8 mouse cellular contexts compared by ENCODE assay signal in genomic region chr19:10604534-10604933, GRCm38 (mm10). TPM values are rescaled to one million over a fixed set of nuclear protein-coding genes. Genes with fewer than 3 reads are reported as not detected.
DNase-seq lines count a peak whose midpoint lies in the region; ATAC-seq and TF ChIP-seq lines count a peak whose summit lies in the region.

No protein-coding gene starts in this region.

- DNase-seq in cerebellum, adult 11 months, result peak; percentile 7
- no peak for DNase-seq in cerebellum, postnatal 10 days
- no peak for DNase-seq in spleen, adult 2 months (ENCODE audit: low read depth in 1 of 2, low spot score in 2 of 2)
- DNase-seq in spleen, postnatal 4 days (ENCODE audit: low spot score in 2 of 2), result no peak
- DNase-seq in ovary, postnatal 36 days (ENCODE audit: low spot score), result no peak
- DNase-seq in spleen, adult 12 weeks (ENCODE audit: low spot score), result no peak

- no peak for TF ChIP-seq CTCF in spleen, adult 2 months (IDR thresholded peaks at IDR 0.05; ENCODE audit: extremely low read depth, insufficient read depth, insufficient read length, insufficient replicate concordance)

- peaks cover 5% of the 10 kb centered on the region; the same call in 1 of the 2 replicates for H3K4me1 ChIP-seq in spleen, adult 2 months (ENCODE audit: control insufficient read depth, insufficient read depth, insufficient read length)
- peaks cover 28% of the 10 kb centered on the region for H3K4me1 ChIP-seq in limb, embryonic 12.5 days (replicated peaks)
- H3K4me1 ChIP-seq in stomach, embryonic 14.5 days (ENCODE audit: control insufficient read depth, insufficient read depth, low read length), result peaks cover 27% of the 10 kb centered on the region

- no peaks in the 10 kb centered on the region for H3K27me3 ChIP-seq in spleen, adult 2 months (ENCODE audit: control insufficient read depth, insufficient read depth, low read length)
- H3K27me3 ChIP-seq in limb, embryonic 12.5 days, result no peaks in the 10 kb centered on the region
- no peaks in the 10 kb centered on the region for H3K27me3 ChIP-seq in stomach, embryonic 14.5 days (ENCODE audit: control insufficient read depth, insufficient read depth, low read length)

- no peaks in the 10 kb centered on the region for H3K9me3 ChIP-seq in limb, embryonic 12.5 days
- no peaks in the 10 kb centered on the region for H3K9me3 ChIP-seq in stomach, embryonic 14.5 days (ENCODE audit: control insufficient read depth, low read depth, low read length)

- H3K4me3 ChIP-seq in spleen, adult 2 months (ENCODE audit: extremely low read depth, insufficient read depth, insufficient read length), result no peak overlapping the region
- peak overlapping the region; percentile 93 for H3K4me3 ChIP-seq in limb, embryonic 12.5 days (replicated peaks)
- peak overlapping the region; percentile 98; the same call in 1 of the 2 replicates for H3K4me3 ChIP-seq in stomach, embryonic 14.5 days (ENCODE audit: low read depth, low read length)

- 58% methylated on average over 3 of the region's 3 CpGs for WGBS in spleen, adult 2 months
- WGBS in limb, embryonic 12.5 days, result 50% methylated on average over 3 of the region's 3 CpGs
- WGBS in stomach, embryonic 14.5 days, result 39% methylated on average over 3 of the region's 3 CpGs

- ATAC-seq in limb, embryonic 12.5 days (ENCODE audit: insufficient number of reproducible peaks, insufficient read depth, low FRiP score, low TSS enrichment, low read depth), result no peak
- no peak for ATAC-seq in stomach, embryonic 14.5 days (ENCODE audit: insufficient number of reproducible peaks, insufficient read depth, low FRiP score, low read depth)

- peak overlapping the region; percentile 84; the same call in 1 of the 2 replicates for H3K27ac ChIP-seq in spleen, adult 2 months (ENCODE audit: insufficient read depth, low read length)
- peak overlapping the region; percentile 94 for H3K27ac ChIP-seq in limb, embryonic 12.5 days
- peak overlapping the region; percentile 87 for H3K27ac ChIP-seq in stomach, embryonic 14.5 days (ENCODE audit: low read length)

- H3K4me2 ChIP-seq in limb, embryonic 12.5 days, result peak overlapping the region; percentile 84
- peak overlapping the region; percentile 52 for H3K4me2 ChIP-seq in stomach, embryonic 14.5 days (replicated peaks; ENCODE audit: low read depth, low read length)

- H3K9ac ChIP-seq in limb, embryonic 12.5 days (replicated peaks), result peak overlapping the region; percentile 77
- peak overlapping the region; percentile 49 for H3K9ac ChIP-seq in stomach, embryonic 14.5 days (replicated peaks; ENCODE audit: low read depth, low read length)

- H3K36me3 ChIP-seq in spleen, adult 2 months (ENCODE audit: control insufficient read depth, insufficient read depth, low read length), result peaks cover 10% of the 10 kb centered on the region
- peaks cover 34% of the 10 kb centered on the region for H3K36me3 ChIP-seq in limb, embryonic 12.5 days
- H3K36me3 ChIP-seq in stomach, embryonic 14.5 days (ENCODE audit: control insufficient read depth, insufficient read depth, low read length), result peaks cover 22% of the 10 kb centered on the region

- TF ChIP-seq POLR2A in spleen, adult 2 months (IDR thresholded peaks at IDR 0.05; ENCODE audit: low read depth, low read length), result no peak

RNA-seq across cellular contexts. Expression of gene Ddb1, which starts 0.6 kb away (rescaled TPM):
- 53.3 and 59.0 TPM in 2 replicates for polyA plus RNA-seq in spleen, adult 2 months (2012; rRNA removed)
- polyA plus RNA-seq in limb, embryonic 12.5 days (2016; fragmentation: Nextera tagmentation; extraction: Ambion mirVana), result 467 and 486 TPM in 2 replicates
- 303 and 313 TPM in 2 replicates for polyA plus RNA-seq in stomach, embryonic 14.5 days (2014; fragmentation: Nextera tagmentation; extraction: Ambion mirVana)

RNA-seq across cellular contexts. Expression of gene Tkfc, which starts 0.9 kb away (rescaled TPM):
- 4.6 and 5.4 TPM in 2 replicates for polyA plus RNA-seq in spleen, adult 2 months (2012; rRNA removed)
- 17.4 and 18.2 TPM in 2 replicates for polyA plus RNA-seq in limb, embryonic 12.5 days (2016; fragmentation: Nextera tagmentation; extraction: Ambion mirVana)
- polyA plus RNA-seq in stomach, embryonic 14.5 days (2014; fragmentation: Nextera tagmentation; extraction: Ambion mirVana), result 17.7 and 19.2 TPM in 2 replicates

RNA-seq across cellular contexts. Expression of gene Tmem138, which starts 27.4 kb away (rescaled TPM):
- polyA plus RNA-seq in spleen, adult 2 months (2012; rRNA removed), result 7.3 and 8.6 TPM in 2 replicates
- 38.9 and 43.3 TPM in 2 replicates for polyA plus RNA-seq in limb, embryonic 12.5 days (2016; fragmentation: Nextera tagmentation; extraction: Ambion mirVana)
- polyA plus RNA-seq in stomach, embryonic 14.5 days (2014; fragmentation: Nextera tagmentation; extraction: Ambion mirVana), result 37.0 and 38.4 TPM in 2 replicates

RNA-seq across cellular contexts. Expression of gene Cyb561a3, which starts 27.6 kb away (rescaled TPM):
- 214 and 230 TPM in 2 replicates for polyA plus RNA-seq in spleen, adult 2 months (2012; rRNA removed)
- 17.0 and 18.0 TPM in 2 replicates for polyA plus RNA-seq in limb, embryonic 12.5 days (2016; fragmentation: Nextera tagmentation; extraction: Ambion mirVana)
- 18.9 TPM in 2 replicates for polyA plus RNA-seq in stomach, embryonic 14.5 days (2014; fragmentation: Nextera tagmentation; extraction: Ambion mirVana)

RNA-seq across cellular contexts. Expression of gene Vwce, which starts 29.5 kb away (rescaled TPM):
- polyA plus RNA-seq in spleen, adult 2 months (2012; rRNA removed), result 0.07 and 0.21 TPM in 2 replicates
- 2.9 and 3.5 TPM in 2 replicates for polyA plus RNA-seq in limb, embryonic 12.5 days (2016; fragmentation: Nextera tagmentation; extraction: Ambion mirVana)
- 1.1 and 1.9 TPM in 2 replicates for polyA plus RNA-seq in stomach, embryonic 14.5 days (2014; fragmentation: Nextera tagmentation; extraction: Ambion mirVana)
